Mouse (Mus musculus) midbrain, embryonic 16.5 days (tissue): ENCODE results near the gene Mapk3. TPM values are rescaled to one million over a fixed set of nuclear protein-coding genes. Genes with fewer than 3 reads are reported as not detected.

Experiments used
- ATAC-seq: fragments of 200-750 bp; cut with Nextera tagmentation; 2 replicates; pipeline ENCODE4 v1.8.0; 2017; ENCODE audit warnings: moderate TSS enrichment
- H3K27ac ChIP-seq: fragments of 300-500 bp; sonication (generic); 2 replicates; pipeline ENCODE4 v1.5.1; 2014; ENCODE audit warnings: mild to moderate bottlenecking, low read length, mixed read lengths
- H3K27me3 ChIP-seq: fragments of 300-500 bp; sonication (generic); 2 replicates; pipeline ENCODE4 v1.6.1; 2014; ENCODE audit warnings: low read depth, low read length, mixed read lengths; ENCODE audit not compliant: control insufficient read depth, insufficient read depth
- H3K36me3 ChIP-seq: fragments of 300-500 bp; sonication (generic); 2 replicates; pipeline ENCODE4 v1.6.1; 2014; ENCODE audit warnings: mild to moderate bottlenecking, low read length, moderate library complexity, mixed read lengths; ENCODE audit not compliant: control insufficient read depth, insufficient read depth
- H3K4me1 ChIP-seq: fragments of 300-500 bp; sonication (generic); 2 replicates; pipeline ENCODE4 v1.6.1; 2014; ENCODE audit warnings: mild to moderate bottlenecking, low read length, mixed read lengths; ENCODE audit not compliant: control insufficient read depth, insufficient read depth
- H3K4me2 ChIP-seq: fragments of 300-500 bp; sonication (generic); 2 replicates; pipeline ENCODE4 v1.6.1; 2014; ENCODE audit warnings: mild to moderate bottlenecking, low read length, mixed read lengths
- H3K4me3 ChIP-seq: fragments of 300-500 bp; sonication (generic); 2 replicates; pipeline ENCODE4 v1.5.1; 2014; ENCODE audit warnings: low read depth, mild to moderate bottlenecking, low read length, moderate library complexity, mixed read lengths
- H3K9ac ChIP-seq: fragments of 300-500 bp; sonication (generic); 2 replicates; pipeline ENCODE4 v1.6.1; 2014; ENCODE audit warnings: low read depth, low read length, mixed read lengths
- H3K9me3 ChIP-seq: fragments of 300-500 bp; sonication (generic); replicated peaks from 2 replicates; pipeline ENCODE4 v1.6.1; 2014; ENCODE audit warnings: mild to moderate bottlenecking, low read length, mixed read lengths; ENCODE audit not compliant: control insufficient read depth, poor library complexity, severe bottlenecking
- WGBS: fragments of 180-500 bp; shearing (Covaris S2); extraction: QIAGEN DNeasy Blood & Tissue Kit; methylation state at CpG from one replicate; pipeline ENCODE4 v1.1.7; 2014; 5-methylcytosine and 5-hydroxymethylcytosine counted together
- polyA plus RNA-seq: library from polyadenylated mRNA; unstranded; fragments of >200 nt; fragmentation: Nextera tagmentation; extraction: Ambion mirVana; gene quantifications from 2 replicates; pipeline ENCODE4 v1.2.1, GENCODE M21; 2015

Mapk3 gene
- polyA plus RNA-seq, 1 experiment from 2014 or later: 112 TPM

- Histone ChIP-seq H3K27ac (no peak overlapping the region), H3K4me3 (no peak overlapping the region)
These were observed 10.6 kb upstream of the Mapk3 start for GRCm38 (mm10) chr7:126748824-126749223.

GRCm38 (mm10) chr7:126749582-126750343, 9.6 kb upstream of the Mapk3 start:
- ATAC-seq: no peak
- H3K4me1 ChIP-seq: no peaks in the 10 kb centered on the region
- no peak overlapping the region for H3K4me2 ChIP-seq
- H3K9ac ChIP-seq: no peak overlapping the region
- no peak overlapping the region for H3K4me3 ChIP-seq
- H3K36me3 ChIP-seq: no peaks in the 10 kb centered on the region
- WGBS: 96% methylated on average over 17 of the region's 17 CpGs
- H3K9me3 ChIP-seq: no peaks in the 10 kb centered on the region
- H3K27ac ChIP-seq: no peak overlapping the region
- H3K27me3 ChIP-seq: no peaks in the 10 kb centered on the region

More at GRCm38 (mm10) chr7:126748824-126749223, 10.6 kb upstream of the Mapk3 start:
- H3K9ac ChIP-seq: no peak overlapping the region
- no peaks in the 10 kb centered on the region for H3K27me3 ChIP-seq
- H3K4me2 ChIP-seq: no peak overlapping the region
- H3K36me3 ChIP-seq: no peaks in the 10 kb centered on the region
- no peaks in the 10 kb centered on the region for H3K4me1 ChIP-seq
- 75% methylated on average over 7 of the region's 7 CpGs for WGBS
- no peaks in the 10 kb centered on the region for H3K9me3 ChIP-seq
- ATAC-seq: no peak

GRCm38 (mm10) chr7:126754866-126755265, 4.5 kb upstream of the Mapk3 start:
- no peak overlapping the region for H3K9ac ChIP-seq
- ATAC-seq: peak; percentile 37; the same call in 1 of the 2 replicates
- no peaks in the 10 kb centered on the region for H3K36me3 ChIP-seq
- H3K27ac ChIP-seq: no peak overlapping the region
- no peak overlapping the region for H3K4me3 ChIP-seq
- H3K27me3 ChIP-seq: no peaks in the 10 kb centered on the region
- no peaks in the 10 kb centered on the region for H3K9me3 ChIP-seq
- no peak overlapping the region for H3K4me2 ChIP-seq
- no peaks in the 10 kb centered on the region for H3K4me1 ChIP-seq
- 2% methylated on average over 9 of the region's 9 CpGs for WGBS

GRCm38 (mm10) chr7:126758539-126758938, 862 bp upstream of the Mapk3 start:
- Histone ChIP-seq H3K4me1 (peaks cover 21% of the 10 kb centered on the region), H3K9me3 (no peaks in the 10 kb centered on the region), H3K4me2 (no peak overlapping the region), H3K4me3 (no peak overlapping the region), H3K9ac (no peak overlapping the region), H3K27me3 (no peaks in the 10 kb centered on the region), H3K36me3 (peaks cover 4% of the 10 kb centered on the region), H3K27ac (no peak overlapping the region)
- 0 out of 2 replicates have a peak, but pooled peaks have one; percentile 15 for ATAC-seq
- WGBS: 64% methylated on average over 7 of the region's 7 CpGs

GRCm38 (mm10) chr7:126759672-126760390, 430 bp downstream of the Mapk3 start:
- Histone ChIP-seq H3K9me3 (no peaks in the 10 kb centered on the region), H3K36me3 (peaks cover 15% of the 10 kb centered on the region), H3K9ac (peak overlapping the region; percentile 92), H3K4me2 (peak overlapping the region; percentile 76), H3K27me3 (no peaks in the 10 kb centered on the region), H3K4me1 (peaks cover 21% of the 10 kb centered on the region), H3K27ac (peak overlapping the region; percentile 91), H3K4me3 (peak overlapping the region; percentile 77)
- ATAC-seq: peak; percentile 64
- WGBS: 1% methylated on average over 22 of the region's 24 CpGs

GRCm38 (mm10) chr7:126760391-126760802, 996 bp downstream of the Mapk3 start:
- Histone ChIP-seq H3K4me3 (peak overlapping the region; percentile 77), H3K4me1 (peaks cover 21% of the 10 kb centered on the region), H3K27me3 (no peaks in the 10 kb centered on the region), H3K9me3 (no peaks in the 10 kb centered on the region), H3K36me3 (peaks cover 15% of the 10 kb centered on the region), H3K4me2 (peak overlapping the region; percentile 76), H3K27ac (peak overlapping the region; percentile 91), H3K9ac (peak overlapping the region; percentile 92)
- 0 out of 2 replicates have a peak, but pooled peaks have one; percentile 1 for ATAC-seq
- 22% methylated on average over 3 of the region's 3 CpGs for WGBS

- Histone ChIP-seq H3K9me3 (no peaks in the 10 kb centered on the region), H3K4me3 (peak overlapping the region; percentile 77), H3K27me3 (no peaks in the 10 kb centered on the region), H3K4me1 (peaks cover 21% of the 10 kb centered on the region), H3K4me2 (peak overlapping the region; percentile 76), H3K36me3 (peaks cover 15% of the 10 kb centered on the region), H3K27ac (peak overlapping the region; percentile 91; the same call in 1 of the 2 replicates), H3K9ac (peak overlapping the region; percentile 92; the same call in 1 of the 2 replicates)
- no peak for ATAC-seq
- 65% methylated on average over 4 of the region's 4 CpGs for WGBS
These were observed 1.6 kb downstream of the Mapk3 start for GRCm38 (mm10) chr7:126760956-126761355.

GRCm38 (mm10) chr7:126761529-126762067, 2.2 kb downstream of the Mapk3 start:
- H3K27me3 ChIP-seq: no peaks in the 10 kb centered on the region
- no peaks in the 10 kb centered on the region for H3K9me3 ChIP-seq
- H3K36me3 ChIP-seq: peaks cover 19% of the 10 kb centered on the region
- no peak overlapping the region for H3K9ac ChIP-seq
- H3K4me1 ChIP-seq: peaks cover 21% of the 10 kb centered on the region
- no peak overlapping the region for H3K27ac ChIP-seq
- 84% methylated on average over 6 of the region's 6 CpGs for WGBS
- H3K4me2 ChIP-seq: peak overlapping the region; percentile 76; the same call in 1 of the 2 replicates
- no peak for ATAC-seq
- no peak overlapping the region for H3K4me3 ChIP-seq
